Mouse (Mus musculus) mesoderm, embryonic 11.5 days (tissue): ENCODE measurements around the gene Lamtor1.

Experiments
- DNase-seq: peaks from one replicate; pipeline ENCODE4 v3.0.0-alpha.2; 2012; ENCODE audit warnings: low read depth, low spot score

The Lamtor1 gene

GRCm38 (mm10) chr7:101955862-101956261, 50.2 kb downstream of the Lamtor1 start:
- no peak for DNase-seq

- DNase-seq: no peak
Observed at GRCm38 (mm10) chr7:101956481-101956880, 50.8 kb downstream of the Lamtor1 start.

DNA sequence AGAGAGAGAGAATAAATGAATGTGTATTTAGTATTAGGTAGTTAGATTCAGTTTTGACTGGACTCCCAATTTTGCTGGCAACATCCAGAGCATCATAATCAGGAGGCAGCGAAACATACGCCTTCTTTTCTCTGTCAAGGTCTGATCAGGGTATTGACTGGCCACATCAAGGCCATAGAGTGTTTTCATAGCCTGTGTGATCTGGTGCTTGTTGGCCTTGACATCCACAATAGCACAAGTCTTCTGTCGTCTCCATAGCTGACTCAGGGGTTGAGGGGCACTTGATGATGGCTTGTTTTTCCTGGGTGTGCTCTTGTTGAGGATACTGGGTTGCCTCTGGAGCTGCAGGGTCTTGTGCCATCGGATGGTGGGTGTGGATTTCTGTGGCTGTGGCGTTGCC, 51.2 kb downstream of the Lamtor1 start:
- DNase-seq: no peak

DNA sequence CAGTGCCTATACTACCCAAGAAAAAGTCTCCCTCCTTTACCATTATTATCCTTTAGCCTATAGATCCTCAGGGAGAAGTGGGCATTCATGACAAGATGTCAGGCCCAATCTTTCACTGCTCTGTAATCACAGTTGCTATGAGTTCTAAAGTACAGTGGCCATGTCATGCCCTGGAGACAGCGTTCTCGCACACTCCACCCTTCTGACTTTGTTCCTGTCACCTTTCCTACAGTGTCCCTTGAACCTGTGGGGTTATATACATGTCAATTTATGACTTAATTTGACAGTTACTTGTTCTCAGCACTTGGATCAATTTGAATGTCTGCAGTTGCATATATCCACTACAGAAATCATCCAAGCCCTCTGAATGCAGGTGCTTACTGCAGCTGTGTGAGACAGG, 57.1 kb downstream of the Lamtor1 start:
- no peak for DNase-seq

DNA sequence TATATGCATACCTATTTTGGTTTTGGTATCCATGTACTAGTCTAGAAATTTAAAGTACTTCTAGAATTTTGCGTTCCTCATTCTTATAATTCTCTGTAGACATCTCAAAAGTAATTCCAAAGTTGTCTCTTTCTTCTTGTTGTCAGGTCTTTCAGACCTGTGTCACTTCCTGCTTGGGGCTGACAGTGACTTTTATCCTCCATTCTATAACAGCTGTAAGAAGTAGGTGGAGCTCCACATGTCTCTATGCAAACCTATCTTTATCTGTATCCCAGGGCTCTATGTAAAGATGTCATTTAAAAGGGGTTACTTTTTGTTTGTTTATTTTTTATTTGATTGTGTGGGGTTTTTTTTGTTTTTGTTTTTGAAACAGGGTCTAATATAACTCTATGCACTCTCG, 57.9 kb downstream of the Lamtor1 start:
- no peak for DNase-seq

DNA sequence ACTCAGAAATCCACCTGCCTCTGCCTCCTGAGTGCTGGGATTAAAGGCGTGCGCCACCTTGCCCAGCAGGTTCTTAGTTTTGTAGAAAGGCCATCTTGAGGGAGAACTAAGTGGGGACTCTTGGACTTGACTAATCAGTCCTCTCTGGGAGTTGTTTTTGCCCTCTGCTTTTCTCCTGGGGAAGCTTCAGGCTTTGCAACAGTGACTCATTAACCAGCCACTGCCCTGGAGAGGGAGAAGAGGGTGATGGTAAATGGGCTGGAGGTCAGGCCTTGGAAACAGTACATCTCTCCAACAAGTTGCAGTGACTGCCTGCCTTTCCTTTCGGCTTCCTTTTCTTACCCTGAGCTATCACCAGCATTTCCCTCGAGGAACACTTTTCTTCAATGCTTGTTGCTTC, 58.8 kb downstream of the Lamtor1 start:
- no peak for DNase-seq

DNA sequence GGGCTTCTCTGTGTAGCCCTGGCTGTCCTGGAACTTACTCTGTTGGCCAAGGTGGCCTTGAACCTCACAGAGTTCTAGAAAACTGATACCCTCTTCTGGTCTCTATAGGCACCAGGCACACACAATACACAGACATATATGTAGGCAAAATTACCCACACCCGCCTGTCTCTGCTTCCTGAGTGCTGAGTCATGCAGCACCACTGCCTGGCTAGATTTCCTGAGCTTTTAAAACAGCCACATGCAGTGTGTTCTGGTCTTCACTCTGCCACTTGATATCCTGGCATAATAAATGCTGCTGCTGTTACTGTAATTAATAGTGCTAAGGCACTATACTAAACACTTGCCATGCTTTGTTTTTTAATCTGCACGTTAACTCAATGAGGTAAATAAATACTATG, 59.9 kb downstream of the Lamtor1 start:
- DNase-seq: no peak

DNA sequence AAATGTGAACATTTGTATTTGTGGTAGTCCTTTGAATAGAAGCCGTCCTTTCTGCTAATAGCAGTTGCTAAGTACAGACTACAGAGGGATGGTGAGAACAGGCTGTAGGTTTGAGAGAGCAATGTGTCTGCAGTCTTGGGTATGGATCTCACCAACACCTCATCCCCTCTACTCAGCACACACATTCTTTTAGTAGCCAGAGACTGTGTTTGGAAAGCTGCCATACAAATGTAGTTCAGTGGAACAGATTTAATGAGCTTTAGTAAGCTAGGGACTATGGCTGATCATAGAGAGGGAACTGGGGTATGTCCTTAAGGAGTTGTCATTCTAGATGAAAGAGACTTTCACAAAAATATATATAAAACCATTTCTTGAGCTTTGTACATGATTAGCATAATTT, 61.6 kb downstream of the Lamtor1 start:
- DNase-seq: no peak

- DNase-seq: no peak
Observed at GRCm38 (mm10) chr7:101968751-101969150, 63.0 kb downstream of the Lamtor1 start.

- peak; percentile 84 for DNase-seq
Observed at GRCm38 (mm10) chr7:101969694-101970428, 64.2 kb downstream of the Lamtor1 start.

DNA sequence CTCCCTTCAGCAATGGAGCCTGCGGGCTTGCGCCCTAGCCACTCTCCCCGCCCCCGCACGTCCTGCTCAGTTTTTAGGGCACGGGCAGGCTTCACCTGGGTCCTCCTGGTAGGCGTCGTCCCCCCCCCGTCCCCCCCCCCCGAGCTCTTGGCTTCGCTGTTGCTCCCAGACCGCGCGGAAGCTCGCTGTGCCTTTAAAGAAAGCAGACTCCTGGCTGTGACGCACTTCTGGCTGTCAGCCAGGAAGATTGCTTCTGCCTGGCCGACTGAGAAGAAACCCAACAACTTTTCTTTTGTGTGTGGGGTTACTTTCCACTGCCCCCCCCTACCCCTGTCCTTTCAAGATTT, 64.7 kb downstream of the Lamtor1 start:
- peak; percentile 91 for DNase-seq

DNA sequence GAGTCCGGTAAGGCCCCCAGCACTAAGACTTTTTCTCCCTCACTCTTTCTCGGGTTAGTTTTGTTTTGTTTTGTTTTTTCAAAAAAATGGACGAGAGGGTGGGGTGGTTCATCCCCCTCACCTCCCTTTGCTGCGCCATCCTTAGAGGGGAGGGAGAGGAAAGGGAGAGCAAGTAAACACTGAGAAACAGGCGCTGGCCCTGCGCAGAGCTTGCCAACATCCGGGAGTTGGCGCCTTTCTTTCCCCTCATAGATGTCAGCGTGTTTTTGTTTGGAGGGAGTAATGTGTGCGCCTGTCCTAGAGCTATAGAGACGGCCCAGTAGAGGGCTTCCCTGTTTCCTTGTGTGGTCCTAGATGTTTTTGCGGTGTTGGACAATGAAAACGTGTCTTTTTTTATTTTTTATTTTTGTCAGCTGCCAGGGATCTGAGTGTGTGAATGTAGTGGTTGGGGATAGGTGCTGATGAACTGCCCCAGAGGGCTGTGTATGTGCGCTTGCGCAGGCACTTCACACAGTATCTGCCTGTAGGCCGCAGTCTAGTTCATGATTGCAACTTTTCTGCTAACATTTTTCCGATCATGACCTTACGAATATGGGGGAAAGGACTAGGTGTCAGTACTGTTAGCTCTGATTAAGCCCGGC, 65.2 kb downstream of the Lamtor1 start:
- DNase-seq: peak; percentile 70

- no peak for DNase-seq
Observed at GRCm38 (mm10) chr7:101971721-101972120, 66.0 kb downstream of the Lamtor1 start.

DNA sequence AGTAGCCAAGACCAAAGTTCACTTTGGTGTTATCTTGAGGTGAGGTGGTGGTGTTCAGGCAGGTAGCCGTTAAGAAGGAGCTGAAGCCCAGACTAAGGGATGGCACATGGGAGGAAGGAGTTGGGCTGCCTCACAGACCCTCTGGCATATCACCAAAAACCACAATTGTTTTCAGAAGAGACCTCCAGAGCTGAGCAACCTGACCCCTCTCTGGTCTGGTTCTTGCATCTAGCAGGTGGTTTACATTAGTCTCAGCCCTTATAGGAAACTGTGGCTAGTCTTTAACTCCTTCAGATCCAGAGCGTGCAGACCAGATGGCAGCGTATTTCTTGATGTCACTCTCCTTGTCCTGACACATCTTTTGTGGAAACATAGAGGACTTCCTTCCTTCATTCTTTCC, 68.0 kb downstream of the Lamtor1 start:
- DNase-seq: peak; percentile 45

- no peak for DNase-seq
Observed at GRCm38 (mm10) chr7:101974505-101974904, 68.8 kb downstream of the Lamtor1 start.
